Comparison of ENCODE assay signal across 15 mouse cellular contexts in genomic region chr8:127181246-127181645, GRCm38 (mm10).
"Had no signal": no experiment of that assay in that cellular context is flagged by ENCODE, and none has a peak within 500 bp of the region (broad histone marks: within the 10 kb centered on the region; RNA-seq: fewer than 3 reads in every experiment).

No protein-coding gene starts in this region.

- H3K36me3 ChIP-seq: limb, embryonic 15.5 days had no signal

- H3K4me3 ChIP-seq: limb, embryonic 15.5 days had no signal

- H3K27ac ChIP-seq: kidney, postnatal 0 days; liver, embryonic 14.5 days had no signal

- DNase-seq: kidney, adult 9 months; kidney, postnatal 36 days; layer of hippocampus, adult 9-11 months; layer of hippocampus, postnatal 36 days; lung, adult 18-20 months; midbrain, embryonic 14.5 days; right cerebral cortex, postnatal 4 days; spleen, adult 18-20 months; thymus, adult 18-20 months; thymus, postnatal 14 days had no signal

- H3K27me3 ChIP-seq: limb, embryonic 15.5 days had no signal

- ATAC-seq: intestine, embryonic 16.5 days; lung, postnatal 0 days had no signal
